Mouse (Mus musculus): ENCODE measurements around the gene Tesk1.

DNA sequence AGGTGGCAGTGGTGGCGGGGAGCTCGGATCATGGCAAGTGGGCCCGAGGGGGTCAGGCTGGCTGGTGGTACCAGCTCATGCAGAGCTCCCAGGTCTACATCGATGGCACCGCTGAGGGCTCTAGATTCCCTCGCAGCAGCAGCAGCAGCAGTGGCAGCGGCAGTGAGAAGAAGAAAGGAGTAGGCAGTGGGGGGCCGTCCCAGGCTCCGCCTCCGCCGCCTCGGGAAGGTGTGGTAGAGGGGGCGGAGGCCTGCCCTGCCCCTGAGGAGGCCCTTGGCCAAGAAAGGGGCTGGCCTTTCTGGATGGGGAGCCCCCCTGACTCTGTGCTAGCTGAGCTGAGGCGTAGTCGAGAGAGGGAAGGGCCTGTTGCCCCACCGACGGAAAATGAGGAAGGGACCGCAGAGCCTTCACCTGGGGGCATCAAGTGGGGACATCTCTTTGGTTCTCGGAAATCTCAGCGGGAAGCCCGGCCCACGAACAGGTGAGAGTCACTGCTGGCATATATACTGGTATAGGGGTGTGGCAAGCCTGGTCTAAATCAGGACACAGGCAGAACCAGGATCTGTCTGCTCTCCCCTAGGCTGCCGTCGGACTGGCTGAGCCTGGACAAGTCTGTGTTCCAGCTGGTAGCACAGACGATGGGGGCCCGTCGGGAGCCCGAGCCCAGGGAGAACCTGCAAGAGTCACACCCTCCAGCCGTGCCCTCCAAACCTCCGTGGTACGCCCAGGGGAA lies 15.9 kb upstream of the Tesk1 start:
- TF ChIP-seq CTCF (IDR thresholded peaks at IDR 0.05) (no peak), EP300 (IDR thresholded peaks at IDR 0.05) (no peak)

All from lung, postnatal 0 days (tissue).